Comparison of ENCODE assay signal across 26 mouse cellular contexts in the genomic region with DNA sequence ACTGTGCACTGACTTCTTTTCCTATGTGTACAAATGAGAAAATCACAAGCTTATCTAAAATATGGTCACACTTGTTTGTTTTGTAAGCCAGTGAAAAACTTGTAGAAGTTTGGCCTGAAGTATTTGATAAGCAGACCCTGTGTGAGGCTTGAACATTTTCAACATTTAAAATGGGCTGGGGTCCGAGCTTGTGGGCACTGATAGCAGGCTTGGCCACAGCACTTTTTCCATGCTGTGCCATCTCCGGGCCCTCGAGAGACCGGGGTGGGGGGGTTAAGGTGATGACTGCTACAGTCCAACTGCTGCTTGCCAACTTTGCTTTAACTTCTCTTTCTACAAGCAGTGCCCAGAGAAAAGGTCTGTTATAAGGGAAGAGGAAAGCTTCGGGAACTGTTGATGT.
"Had no signal": no experiment of that assay in that cellular context is flagged by ENCODE, and none has a peak within 500 bp of the region (broad histone marks: within the 10 kb centered on the region; RNA-seq: fewer than 3 reads in every experiment).

No protein-coding gene starts in this region.

- DNase-seq: cerebellum, adult 2 months; cerebellum, adult 8-10 months; cerebellum, adult 9-11 months; cerebellum, postnatal 14 days; cerebellum, postnatal 25 days; cerebellum, postnatal 36 days; embryo, embryonic 11 days; forebrain, postnatal 0 days; gastrocnemius, adult 2 months; gastrocnemius, postnatal 10 days; gastrocnemius, postnatal 14 days; gastrocnemius, postnatal 25 days; gastrocnemius, postnatal 36 days; heart, adult 18-20 months had no signal

- H3K9me3 ChIP-seq: embryonic facial prominence, embryonic 10.5 days; embryonic facial prominence, embryonic 12.5 days; embryonic facial prominence, embryonic 13.5 days; embryonic facial prominence, embryonic 15.5 days; forebrain, embryonic 10.5 days; forebrain, embryonic 12.5 days; forebrain, embryonic 13.5 days; forebrain, embryonic 15.5 days had no signal

- H3K4me2 ChIP-seq: embryonic facial prominence, embryonic 12.5 days; embryonic facial prominence, embryonic 13.5 days; embryonic facial prominence, embryonic 15.5 days; forebrain, embryonic 12.5 days; forebrain, embryonic 13.5 days; forebrain, embryonic 15.5 days had no signal

- ATAC-seq: forebrain, embryonic 13.5 days; forebrain, embryonic 14.5 days; forebrain, embryonic 15.5 days; forebrain, embryonic 16.5 days; forebrain, postnatal 0 days had no signal

- H3K27ac ChIP-seq: embryonic facial prominence, embryonic 10.5 days; embryonic facial prominence, embryonic 12.5 days; embryonic facial prominence, embryonic 13.5 days; embryonic facial prominence, embryonic 15.5 days; forebrain, embryonic 10.5 days; forebrain, embryonic 12.5 days; forebrain, embryonic 13.5 days; forebrain, embryonic 15.5 days; gastrocnemius, adult 2 months; heart, adult 2 months had no signal

- H3K4me3 ChIP-seq: embryonic facial prominence, embryonic 10.5 days; embryonic facial prominence, embryonic 12.5 days; embryonic facial prominence, embryonic 13.5 days; embryonic facial prominence, embryonic 15.5 days; erythroblast, embryonic 14.5 days; forebrain, embryonic 10.5 days; forebrain, embryonic 12.5 days; forebrain, embryonic 13.5 days; forebrain, embryonic 15.5 days; gastrocnemius, adult 2 months; heart, adult 2 months had no signal

- H3K27me3 ChIP-seq: embryonic facial prominence, embryonic 12.5 days; embryonic facial prominence, embryonic 13.5 days; embryonic facial prominence, embryonic 15.5 days; forebrain, embryonic 12.5 days; forebrain, embryonic 13.5 days; forebrain, embryonic 15.5 days had no signal

- H3K4me1 ChIP-seq: embryonic facial prominence, embryonic 10.5 days; embryonic facial prominence, embryonic 12.5 days; embryonic facial prominence, embryonic 13.5 days; embryonic facial prominence, embryonic 15.5 days; forebrain, embryonic 10.5 days; forebrain, embryonic 12.5 days; forebrain, embryonic 13.5 days; forebrain, embryonic 15.5 days had no signal

- H3K9ac ChIP-seq: embryonic facial prominence, embryonic 12.5 days; embryonic facial prominence, embryonic 13.5 days; embryonic facial prominence, embryonic 15.5 days; forebrain, embryonic 12.5 days; forebrain, embryonic 13.5 days; forebrain, embryonic 15.5 days; forebrain, postnatal 0 days had no signal
